Mouse (Mus musculus): ENCODE measurements around the gene 1810009A15Rik.

GRCm38 (mm10) chr19:8853117-8853516, 35.5 kb upstream of the 1810009A15Rik start:
- TF ChIP-seq CTCF (IDR thresholded peaks at IDR 0.05; ENCODE audit: low read depth) (no peak), EP300 (IDR thresholded peaks at IDR 0.05; ENCODE audit: low read depth) (no peak)
